Mouse (Mus musculus) heart, embryonic 13.5 days (tissue): ENCODE results near the gene Pdcd2. TPM values are rescaled to one million over a fixed set of nuclear protein-coding genes. Genes with fewer than 3 reads are reported as not detected.

Source experiments
- ATAC-seq: fragments of 200-750 bp; cut with Nextera tagmentation; 2 replicates; pipeline ENCODE4 v1.8.0; 2017; ENCODE audit warnings: moderate TSS enrichment; ENCODE audit not compliant: insufficient number of reproducible peaks, low FRiP score, low TSS enrichment; ENCODE audit errors: extremely low read depth
- H3K27ac ChIP-seq: fragments of 300-500 bp; sonication (generic); replicated peaks from 2 replicates; pipeline ENCODE4 v1.5.1; 2015; ENCODE audit warnings: moderate library complexity, mild to moderate bottlenecking, inconsistent platforms
- H3K27me3 ChIP-seq: fragments of 300-500 bp; sonication (generic); replicated peaks from 2 replicates; pipeline ENCODE4 v1.6.1; 2015; ENCODE audit warnings: mild to moderate bottlenecking, inconsistent platforms
- H3K36me3 ChIP-seq: fragments of 300-500 bp; sonication (generic); 2 replicates; pipeline ENCODE4 v1.6.1; 2015; ENCODE audit warnings: mild to moderate bottlenecking, inconsistent platforms
- H3K4me1 ChIP-seq: fragments of 300-500 bp; sonication (generic); 2 replicates; pipeline ENCODE4 v1.6.1; 2015; ENCODE audit warnings: inconsistent platforms
- H3K4me2 ChIP-seq: fragments of 300-500 bp; sonication (generic); 2 replicates; pipeline ENCODE4 v1.6.1; 2015; ENCODE audit warnings: inconsistent platforms, mild to moderate bottlenecking, moderate library complexity
- H3K4me3 ChIP-seq: fragments of 300-500 bp; sonication (generic); 2 replicates; pipeline ENCODE4 v1.5.1; 2015; ENCODE audit warnings: moderate library complexity, mild to moderate bottlenecking, inconsistent platforms
- H3K9ac ChIP-seq: fragments of 300-500 bp; sonication (generic); 2 replicates; pipeline ENCODE4 v1.6.1; 2015; ENCODE audit warnings: inconsistent platforms, mild to moderate bottlenecking, moderate library complexity
- H3K9me3 ChIP-seq: fragments of 300-500 bp; sonication (generic); 2 replicates; pipeline ENCODE4 v1.6.1; 2016; ENCODE audit warnings: inconsistent platforms
- WGBS: fragments of 180-500 bp; shearing (Covaris S2); methylation state at CpG from one replicate; pipeline ENCODE4 v1.1.7; 2015; ENCODE audit warnings: mixed read lengths; 5-methylcytosine and 5-hydroxymethylcytosine counted together
- polyA plus RNA-seq: library from polyadenylated mRNA; unstranded; fragments of >200 nt; fragmentation: Nextera tagmentation; extraction: Ambion mirVana; gene quantifications from 2 replicates; pipeline ENCODE4 v1.2.1, GENCODE M21; 2015

Pdcd2 gene
- polyA plus RNA-seq, 1 experiment from 2014 or later: 27.7 TPM

DNA sequence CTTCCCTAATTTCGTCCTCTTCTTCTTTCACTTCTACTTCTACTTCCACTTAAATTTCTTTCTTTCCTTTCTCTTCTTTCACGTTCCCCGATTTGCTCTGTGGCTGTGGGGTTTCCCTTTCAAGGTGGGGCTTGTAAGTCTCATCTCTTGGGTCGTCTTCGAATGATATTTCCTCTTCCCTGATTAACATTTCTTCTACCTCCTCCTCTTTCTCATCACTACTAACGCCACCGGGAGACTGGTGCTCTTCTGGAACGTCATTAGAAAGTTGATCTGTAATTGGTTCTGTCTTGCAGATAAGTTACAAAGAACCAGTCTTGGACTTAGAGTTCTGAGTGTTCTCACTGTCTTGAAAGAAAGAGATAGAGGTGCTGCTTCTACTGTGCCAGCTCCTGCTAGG, 8.8 kb upstream of the Pdcd2 start:
- Histone ChIP-seq H3K27ac (no peak overlapping the region), H3K36me3 (no peaks in the 10 kb centered on the region), H3K4me3 (peak overlapping the region; percentile 60), H3K4me2 (peak overlapping the region; percentile 92), H3K9me3 (no peaks in the 10 kb centered on the region), H3K27me3 (peaks cover 35% of the 10 kb centered on the region), H3K4me1 (peaks cover 12% of the 10 kb centered on the region), H3K9ac (peak overlapping the region; percentile 75)
- 18% methylated on average over 8 of the region's 8 CpGs for WGBS
- no peak for ATAC-seq

DNA sequence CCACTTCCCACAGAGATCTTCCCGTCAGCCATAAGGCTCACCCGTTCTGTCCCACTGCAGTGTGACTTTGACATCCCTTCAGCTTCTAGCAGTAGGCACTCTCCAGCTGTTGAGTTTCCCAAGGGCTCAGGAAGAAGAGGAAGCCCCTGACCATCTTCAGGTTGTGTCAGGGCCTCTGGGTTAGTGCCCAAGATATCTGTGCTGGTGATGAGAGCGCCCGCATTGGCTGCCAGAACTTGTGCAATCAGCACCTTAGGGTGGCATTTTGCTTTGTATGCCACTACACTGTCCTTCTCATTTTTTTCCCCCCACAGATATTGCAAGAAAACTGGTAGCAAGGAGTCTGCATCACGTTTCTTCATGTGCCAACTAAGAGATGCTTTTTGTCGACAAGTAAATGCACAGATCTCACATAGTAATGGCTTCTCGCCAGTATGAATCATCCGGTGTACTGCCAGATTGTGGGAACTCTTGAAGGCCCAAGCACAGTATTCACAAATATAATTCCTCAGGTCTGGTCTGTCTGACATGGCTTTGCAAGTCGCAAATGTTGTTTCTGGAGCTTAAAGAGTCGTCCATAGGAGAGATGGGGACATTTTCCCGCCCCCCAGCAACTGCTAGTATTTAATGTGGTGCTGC, 8.2 kb upstream of the Pdcd2 start:
- Histone ChIP-seq H3K4me3 (peak overlapping the region; percentile 60), H3K27ac (no peak overlapping the region), H3K9me3 (no peaks in the 10 kb centered on the region), H3K9ac (no peak overlapping the region), H3K36me3 (no peaks in the 10 kb centered on the region), H3K27me3 (peaks cover 35% of the 10 kb centered on the region), H3K4me1 (peaks cover 12% of the 10 kb centered on the region), H3K4me2 (peak overlapping the region; percentile 92)
- ATAC-seq: no peak
- 56% methylated on average over 10 of the region's 11 CpGs for WGBS

DNA sequence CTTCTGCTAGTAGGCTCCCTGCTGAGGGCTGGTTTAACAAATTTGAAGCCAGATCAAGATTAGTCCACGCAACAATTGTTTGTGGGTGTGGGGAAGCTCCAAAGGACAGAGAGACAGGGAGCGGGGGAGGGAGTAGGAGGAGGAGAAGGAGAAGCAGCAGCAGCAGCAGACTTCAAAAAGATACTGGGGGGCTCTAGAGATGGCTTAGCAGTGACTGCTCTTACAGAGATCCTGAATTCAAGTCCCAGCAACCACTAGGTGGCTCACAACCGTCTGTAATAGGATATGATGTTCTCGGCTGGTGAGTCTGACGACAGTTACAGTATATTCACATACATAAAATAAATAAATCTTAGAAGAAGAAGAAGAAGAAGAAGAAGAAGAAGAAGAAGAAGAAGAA, 3.0 kb upstream of the Pdcd2 start:
- no peak for ATAC-seq
- Histone ChIP-seq H3K4me3 (no peak overlapping the region), H3K27ac (no peak overlapping the region), H3K9ac (0 out of 2 replicates have a peak overlapping the region, but pooled peaks have one; percentile 7), H3K27me3 (peaks cover 8% of the 10 kb centered on the region), H3K4me2 (no peak overlapping the region), H3K9me3 (no peaks in the 10 kb centered on the region), H3K36me3 (peaks cover 5% of the 10 kb centered on the region), H3K4me1 (peaks cover 18% of the 10 kb centered on the region)
- 12% methylated on average over 5 of the region's 5 CpGs for WGBS

DNA sequence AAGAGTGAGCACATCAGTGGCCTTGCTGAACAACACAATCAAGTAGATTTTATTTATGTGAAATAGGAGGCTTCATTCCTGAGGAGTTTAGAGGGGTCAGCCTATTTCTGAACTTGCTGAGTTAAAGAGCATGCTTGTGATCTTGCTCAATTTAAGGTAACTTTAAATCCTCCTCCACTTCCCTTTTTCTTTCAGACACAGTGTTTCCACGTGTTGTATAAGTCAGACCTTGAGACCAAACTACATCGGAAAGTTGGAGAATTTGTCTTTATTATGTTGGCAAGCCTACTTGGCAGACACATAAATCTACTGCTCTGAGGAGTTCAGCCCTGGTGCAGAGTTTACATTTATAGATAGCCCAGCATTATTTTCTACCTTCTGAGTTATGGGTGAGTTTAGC, 1.8 kb upstream of the Pdcd2 start:
- 0 out of 2 replicates have a peak, but pooled peaks cover 2% of the 10 kb centered on the region for H3K27me3 ChIP-seq
- H3K4me1 ChIP-seq: peaks cover 18% of the 10 kb centered on the region
- H3K4me3 ChIP-seq: no peak overlapping the region
- no peak overlapping the region for H3K27ac ChIP-seq
- ATAC-seq: no peak
- H3K9ac ChIP-seq: no peak overlapping the region
- peaks cover 17% of the 10 kb centered on the region for H3K36me3 ChIP-seq
- no peak overlapping the region for H3K4me2 ChIP-seq
- WGBS: 87% methylated on average over 2 of the region's 2 CpGs
- H3K9me3 ChIP-seq: no peaks in the 10 kb centered on the region

DNA sequence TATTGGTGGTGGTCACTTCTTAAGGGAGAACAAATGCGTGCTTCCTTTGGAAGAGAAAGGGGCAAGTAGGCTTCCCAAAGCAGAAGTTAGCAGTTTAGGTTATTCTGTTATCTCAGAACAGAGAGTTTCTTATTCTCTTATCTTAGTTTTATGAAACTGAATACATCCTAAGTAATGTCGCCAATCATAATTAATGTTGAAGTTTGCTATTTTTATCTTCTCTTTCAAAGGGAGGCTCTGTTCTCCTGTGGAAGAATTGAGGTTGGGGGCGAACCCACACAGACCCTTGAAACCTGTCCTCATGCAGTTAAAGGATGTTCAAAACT, 673 bp upstream of the Pdcd2 start:
- peak overlapping the region; percentile 89 for H3K4me2 ChIP-seq
- no peaks in the 10 kb centered on the region for H3K9me3 ChIP-seq
- peaks cover 18% of the 10 kb centered on the region for H3K4me1 ChIP-seq
- H3K4me3 ChIP-seq: peak overlapping the region; percentile 83
- no peaks in the 10 kb centered on the region for H3K27me3 ChIP-seq
- H3K36me3 ChIP-seq: peaks cover 25% of the 10 kb centered on the region
- peak overlapping the region; percentile 89 for H3K27ac ChIP-seq
- peak overlapping the region; percentile 95 for H3K9ac ChIP-seq
- no peak for ATAC-seq
- whole genome bisulfite sequencing: 50% methylated on average over 3 of the region's 3 CpGs

DNA sequence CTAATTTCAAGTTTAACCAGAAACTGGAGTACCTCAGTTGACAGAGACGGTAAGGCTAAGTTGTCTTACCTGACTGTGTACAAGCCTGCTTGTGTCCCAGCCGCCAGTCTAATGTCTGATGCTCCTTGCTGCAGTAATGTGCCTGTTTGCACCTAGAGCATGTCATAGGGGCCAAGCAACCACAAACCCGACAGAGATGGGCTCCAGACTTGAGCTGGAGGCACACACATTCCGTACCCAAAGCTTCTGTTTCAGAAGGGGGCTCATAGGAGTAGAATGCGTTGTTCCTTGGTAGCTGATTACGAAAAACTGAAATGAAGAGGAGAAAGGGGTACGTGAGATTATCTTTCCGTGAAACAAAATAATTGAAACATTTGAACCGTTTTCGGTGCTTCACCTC, 797 bp downstream of the Pdcd2 start:
- peak overlapping the region; percentile 83 for H3K4me3 ChIP-seq
- peak overlapping the region; percentile 89 for H3K4me2 ChIP-seq
- H3K27ac ChIP-seq: peak overlapping the region; percentile 89
- H3K36me3 ChIP-seq: peaks cover 40% of the 10 kb centered on the region
- peak overlapping the region; percentile 95 for H3K9ac ChIP-seq
- H3K9me3 ChIP-seq: no peaks in the 10 kb centered on the region
- peaks cover 18% of the 10 kb centered on the region for H3K4me1 ChIP-seq
- H3K27me3 ChIP-seq: no peaks in the 10 kb centered on the region
- 12% methylated on average over 10 of the region's 10 CpGs for WGBS
- no peak for ATAC-seq

DNA sequence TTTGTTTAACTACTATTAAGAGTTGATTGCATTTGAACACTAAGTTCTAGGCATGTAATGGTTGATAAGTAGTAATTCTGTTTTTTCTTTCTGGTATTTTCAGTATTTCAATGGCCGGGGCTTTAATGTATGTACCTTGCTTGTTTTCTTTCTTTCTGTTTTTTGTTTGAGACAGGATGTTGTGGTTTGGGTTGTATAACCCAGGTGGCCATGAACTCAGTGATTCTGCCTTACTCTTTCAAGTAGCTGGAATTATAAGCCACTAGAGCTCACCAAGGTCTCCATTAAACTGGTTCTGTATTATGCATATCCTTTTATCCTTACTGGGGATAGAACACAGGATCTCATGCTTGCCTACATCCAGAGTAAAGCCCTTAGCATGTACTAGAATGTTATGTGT, 8.3 kb downstream of the Pdcd2 start:
- Histone ChIP-seq H3K36me3 (peaks cover 97% of the 10 kb centered on the region), H3K4me2 (no peak overlapping the region), H3K4me3 (no peak overlapping the region), H3K9ac (no peak overlapping the region), H3K9me3 (no peaks in the 10 kb centered on the region), H3K4me1 (no peaks in the 10 kb centered on the region), H3K27ac (no peak overlapping the region), H3K27me3 (no peaks in the 10 kb centered on the region)
- no peak for ATAC-seq
- WGBS: 97% methylated on average over 1 of the region's 1 CpGs

DNA sequence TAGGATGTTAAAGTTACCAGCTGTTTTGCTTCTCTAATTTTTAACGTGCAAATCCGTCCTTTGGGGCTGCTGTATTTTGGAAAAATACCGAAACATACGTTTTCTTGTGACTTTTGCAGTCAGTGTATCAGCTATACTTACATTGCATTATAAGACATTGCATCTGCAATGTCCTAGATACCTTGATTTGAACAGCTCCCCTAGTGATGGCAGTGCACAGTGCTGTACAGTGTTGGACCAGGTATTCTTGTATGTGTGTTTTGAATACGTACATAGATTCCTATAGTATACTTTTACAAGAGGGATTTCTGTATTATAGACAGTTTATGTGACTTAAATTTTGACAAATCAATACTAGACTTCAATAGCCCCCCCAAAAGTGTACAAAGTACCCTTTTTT, 8.9 kb downstream of the Pdcd2 start:
- ATAC-seq: no peak

DNA sequence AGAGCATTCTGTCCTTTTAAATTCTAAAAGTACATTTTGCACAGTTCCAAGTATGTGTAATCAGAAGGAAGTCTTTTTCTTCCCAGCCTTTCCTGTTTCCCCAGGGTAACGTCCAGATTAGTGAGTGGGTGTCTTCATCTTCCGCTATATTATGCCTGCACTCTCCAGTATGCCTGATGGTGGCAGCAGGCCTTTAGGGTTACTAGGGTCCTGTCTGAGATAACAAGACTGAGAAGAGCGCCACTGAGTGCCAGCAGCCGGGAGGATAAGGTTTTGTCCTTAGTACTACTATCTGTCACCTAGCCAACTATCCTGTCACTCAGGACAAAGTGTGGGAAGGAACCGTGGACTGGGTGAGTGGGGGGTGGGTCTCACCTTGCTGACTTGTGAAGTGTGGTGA, 9.3 kb downstream of the Pdcd2 start:
- H3K9ac ChIP-seq: no peak overlapping the region
- peaks cover 100% of the 10 kb centered on the region for H3K36me3 ChIP-seq
- H3K4me2 ChIP-seq: no peak overlapping the region
- no peak overlapping the region for H3K4me3 ChIP-seq
- no peaks in the 10 kb centered on the region for H3K27me3 ChIP-seq
- no peak for ATAC-seq
- 35% methylated on average over 5 of the region's 5 CpGs for WGBS
- H3K27ac ChIP-seq: no peak overlapping the region
- H3K4me1 ChIP-seq: no peaks in the 10 kb centered on the region
- H3K9me3 ChIP-seq: no peaks in the 10 kb centered on the region

More for the DNA sequence above, 8.9 kb downstream of the Pdcd2 start:
- no peak overlapping the region for H3K9ac ChIP-seq
- H3K4me1 ChIP-seq: no peaks in the 10 kb centered on the region
- H3K27ac ChIP-seq: no peak overlapping the region
- WGBS: 82% methylated on average over 5 of the region's 5 CpGs
- no peaks in the 10 kb centered on the region for H3K27me3 ChIP-seq
- H3K4me3 ChIP-seq: no peak overlapping the region
- peaks cover 99% of the 10 kb centered on the region for H3K36me3 ChIP-seq
- H3K4me2 ChIP-seq: no peak overlapping the region
- no peaks in the 10 kb centered on the region for H3K9me3 ChIP-seq

DNA sequence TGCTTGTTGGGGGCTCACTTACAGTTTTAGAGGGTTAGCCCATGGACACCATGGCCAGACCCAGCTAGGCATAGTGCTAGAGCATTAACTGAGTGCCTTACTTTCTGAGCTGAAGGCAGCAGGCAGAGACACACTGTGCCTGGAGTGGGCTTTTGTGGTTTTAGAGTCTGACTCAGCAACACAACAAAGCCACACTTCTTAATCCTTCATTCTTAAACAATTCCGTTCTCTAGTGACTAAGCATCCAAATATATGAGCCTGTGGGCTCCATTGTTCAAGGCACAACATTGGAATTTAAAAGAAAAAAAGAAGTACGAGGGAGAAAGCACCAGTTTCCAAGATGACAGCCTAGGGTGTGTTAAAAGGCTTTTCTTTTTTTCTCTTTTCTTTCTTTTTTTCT, 16.4 kb downstream of the Pdcd2 start:
- peaks cover 99% of the 10 kb centered on the region for H3K36me3 ChIP-seq
- H3K27me3 ChIP-seq: no peaks in the 10 kb centered on the region
- H3K4me1 ChIP-seq: no peaks in the 10 kb centered on the region
- 90% methylated on average over 2 of the region's 2 CpGs for whole genome bisulfite sequencing
- H3K4me3 ChIP-seq: no peak overlapping the region
- no peaks in the 10 kb centered on the region for H3K9me3 ChIP-seq
- no peak overlapping the region for H3K9ac ChIP-seq
- ATAC-seq: no peak
- no peak overlapping the region for H3K4me2 ChIP-seq
- H3K27ac ChIP-seq: no peak overlapping the region

DNA sequence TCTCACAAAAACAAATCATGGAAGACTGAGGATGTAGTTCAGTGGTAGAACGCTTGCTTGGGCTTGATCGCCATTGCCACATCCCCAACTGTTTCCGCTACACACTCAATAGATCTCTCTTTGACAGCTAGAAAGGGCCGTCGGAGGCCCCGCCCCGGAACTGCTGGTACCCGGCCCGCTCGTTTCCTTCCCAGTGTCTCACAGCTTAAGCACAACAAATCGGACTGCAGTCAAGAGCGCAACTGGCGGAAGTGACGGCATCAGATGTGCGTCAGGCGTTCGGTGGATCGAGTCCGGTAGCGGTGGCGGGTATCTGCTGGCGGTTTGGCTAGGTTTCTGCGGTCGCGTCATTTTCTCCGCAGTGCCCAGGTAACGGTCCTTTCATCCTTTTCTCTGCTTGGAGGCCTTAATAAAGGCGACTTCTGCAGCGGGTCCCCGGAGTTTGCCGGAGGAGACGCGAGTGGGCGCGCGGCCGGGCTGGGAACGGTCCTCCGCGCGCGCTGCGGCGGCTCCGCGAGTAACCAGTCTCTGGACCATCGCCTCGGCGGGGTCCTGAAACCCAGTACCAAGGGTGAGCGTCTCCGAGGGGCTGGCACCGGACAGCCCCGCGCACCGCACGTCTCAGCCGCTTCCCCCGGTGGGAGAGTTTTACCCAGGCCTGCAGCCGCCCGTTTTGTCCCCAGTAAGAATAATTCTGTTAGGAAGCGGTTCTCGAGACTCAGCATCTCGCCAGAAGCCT, 27.3 kb downstream of the Pdcd2 start, which contains the start of the genes Psmb1 and Tbp:
Gene Psmb1, minus strand, starts transcription at position 96 of the 739 bp plus-strand sequence.
Gene Tbp, plus strand, starts transcription at position 233 of the 739 bp plus-strand sequence.
- Histone ChIP-seq H3K4me2 (peak within 1 kb of the TSS; percentile 75), H3K27me3 (no peaks in the 10 kb centered on the region), H3K36me3 (peaks cover 33% of the 10 kb centered on the region), H3K4me1 (peaks cover 40% of the 10 kb centered on the region), H3K4me3 (peak within 1 kb of the TSS; percentile 86), H3K27ac (peak within 1 kb of the TSS; percentile 94), H3K9ac (peak within 1 kb of the TSS; percentile 94), H3K9me3 (no peaks in the 10 kb centered on the region)
- peak; percentile 88 for ATAC-seq
- under 1% methylated on average over 63 of the region's 63 CpGs for WGBS

DNA sequence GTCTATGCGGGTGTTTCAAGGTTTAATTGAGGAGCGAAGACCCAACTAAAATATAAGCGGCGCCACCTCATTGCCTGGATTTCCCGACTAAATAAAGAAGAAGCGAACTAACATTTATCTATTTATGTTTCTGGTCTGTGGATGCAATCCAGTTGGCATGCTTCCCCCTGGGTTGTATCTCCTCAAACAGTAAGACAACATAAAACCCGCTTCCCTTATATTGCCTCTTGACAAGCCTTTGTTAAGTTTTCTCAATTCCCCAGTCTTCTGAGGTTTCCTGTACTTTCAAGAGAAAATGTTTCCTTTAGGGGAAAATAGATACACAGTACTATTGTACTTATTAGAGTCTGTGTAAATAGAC, 28.4 kb downstream of the Pdcd2 start:
- Histone ChIP-seq H3K36me3 (peaks cover 32% of the 10 kb centered on the region), H3K4me3 (peak overlapping the region; percentile 86), H3K9ac (peak overlapping the region; percentile 92), H3K9me3 (no peaks in the 10 kb centered on the region), H3K4me2 (peak overlapping the region; percentile 75), H3K27me3 (no peaks in the 10 kb centered on the region), H3K4me1 (peaks cover 41% of the 10 kb centered on the region), H3K27ac (peak overlapping the region; percentile 94; the same call in 1 of the 2 replicates)
- 43% methylated on average over 7 of the region's 7 CpGs for WGBS
- ATAC-seq: no peak
